Mouse (Mus musculus) liver, embryonic 14.5 days (tissue): ENCODE measurements around the gene Net1. TPM values are rescaled to one million over a fixed set of nuclear protein-coding genes. Genes with fewer than 3 reads are reported as not detected.
A peak's percentile ranks its signal among the peaks of the same experiment; 100 is the strongest.
"Not testable (repeated sequence)": the region's sequence is repeated elsewhere in the genome, so short reads cannot be mapped to it uniquely, and the experiment has no call there.

Experiments used
- ATAC-seq: fragments of 200-750 bp; cut with Nextera tagmentation; 2 replicates; pipeline ENCODE4 v1.8.0; 2017; ENCODE audit warnings: moderate number of reproducible peaks, mild to moderate bottlenecking, moderate library complexity; ENCODE audit not compliant: insufficient read depth
- DNase-seq, 3 experiments: peaks; one replicate each; pipeline ENCODE4 v3.0.0-alpha.2; 2012 to 2013; ENCODE audit warnings: low read depth in 3 of 3, low spot score in 3 of 3
- H3K27ac ChIP-seq: fragments of 300-500 bp; sonication (generic); 2 replicates; pipeline ENCODE4 v1.5.1; 2014; ENCODE audit warnings: moderate library complexity, mild to moderate bottlenecking, control low read depth, inconsistent platforms
- H3K27me3 ChIP-seq: fragments of 300-500 bp; sonication (generic); 2 replicates; pipeline ENCODE4 v1.6.1; 2014; ENCODE audit warnings: mild to moderate bottlenecking, low read length, moderate library complexity; ENCODE audit not compliant: control insufficient read depth, insufficient read depth
- H3K36me3 ChIP-seq: fragments of 300-500 bp; sonication (generic); replicated peaks from 2 replicates; pipeline ENCODE4 v1.6.1; 2014; ENCODE audit warnings: low read depth; ENCODE audit not compliant: control insufficient read depth, insufficient read depth
- H3K4me1 ChIP-seq, 2 experiments: fragments of 200-500 bp in 1 of 2; fragments of 300-500 bp in 1 of 2; sonication (generic) in 1 of 2; replicated peaks; 2 replicates each; pipeline ENCODE4 v1.6.1; 2012 to 2014; ENCODE audit warnings: antibody characterized with exemption in 1 of 2, inconsistent platforms in 1 of 2, low read length in 1 of 2; ENCODE audit not compliant: control insufficient read depth in 2 of 2, insufficient read depth in 2 of 2
- H3K4me2 ChIP-seq: fragments of 300-500 bp; sonication (generic); 2 replicates; pipeline ENCODE4 v1.6.1; 2014; ENCODE audit warnings: low read depth, mild to moderate bottlenecking, control low read depth, moderate library complexity
- H3K4me3 ChIP-seq, 2 experiments: fragments of 200-500 bp in 1 of 2; fragments of 300-500 bp in 1 of 2; sonication (generic) in 1 of 2; 2 replicates each; pipeline ENCODE4 v1.5.1; 2012 to 2014; ENCODE audit warnings: low read depth in 2 of 2, low read length in 2 of 2, mild to moderate bottlenecking in 2 of 2, control low read depth in 1 of 2, inconsistent platforms in 1 of 2, moderate library complexity in 1 of 2; ENCODE audit not compliant: insufficient read depth in 1 of 2
- H3K9ac ChIP-seq: fragments of 300-500 bp; sonication (generic); replicated peaks from 2 replicates; pipeline ENCODE4 v1.6.1; 2014; ENCODE audit warnings: mild to moderate bottlenecking, control low read depth, moderate library complexity
- H3K9me3 ChIP-seq: fragments of 300-500 bp; sonication (generic); 2 replicates; pipeline ENCODE4 v1.6.1; 2016; ENCODE audit warnings: low read length, mixed read lengths; ENCODE audit not compliant: control insufficient read depth
- CTCF ChIP-seq: IDR thresholded peaks from 2 replicates; pipeline ENCODE4 v1.5.1; 2016; ENCODE audit warnings: antibody characterized with exemption, low read depth, control low read depth
- EP300 ChIP-seq: IDR thresholded peaks from 2 replicates; pipeline ENCODE4 v1.6.1; 2016; ENCODE audit warnings: antibody characterized with exemption, low read depth
- WGBS: fragments of 180-500 bp; shearing (Covaris S2); extraction: QIAGEN DNeasy Blood & Tissue Kit; methylation state at CpG from one replicate; pipeline ENCODE4 v1.1.7; 2014; ENCODE audit not compliant: insufficient replicate concordance; 5-methylcytosine and 5-hydroxymethylcytosine counted together
- polyA plus RNA-seq, 2 experiments: library from polyadenylated mRNA; depleted of rRNA in 1 of 2; stranded (reverse) in 1 of 2; unstranded in 1 of 2; fragments of >200 nt; fragmentation: Nextera tagmentation in 1 of 2; extraction: Ambion mirVana in 1 of 2; gene quantifications; 2 replicates each; pipeline versions ENCODE4 v1.2.1 to v1.2.3; 2012 to 2014

Gene Net1
- polyA plus RNA-seq, 2 experiments, result 23.5 to 39.4 TPM

- no peak for DNase-seq
- H3K9ac ChIP-seq, result no peak overlapping the region
- peak overlapping the region; percentile 42 for H3K27ac ChIP-seq
- H3K27me3 ChIP-seq, result no peaks in the 10 kb centered on the region
- ATAC-seq, result no peak
- H3K4me2 ChIP-seq, result peak overlapping the region; percentile 59
- H3K4me1 ChIP-seq, result peaks cover 55 to 60% of the 10 kb centered on the region in 2 experiments
- TF ChIP-seq EP300 (no peak), CTCF (no peak)
- WGBS, result 72% methylated on average over 3 of the region's 3 CpGs
- H3K36me3 ChIP-seq, result no peaks in the 10 kb centered on the region
- no peak overlapping the region for H3K4me3 ChIP-seq
- H3K9me3 ChIP-seq, result no peaks in the 10 kb centered on the region
Observed at GRCm38 (mm10) chr13:3862325-3862724, 55.7 kb downstream of the Net1 start.

GRCm38 (mm10) chr13:3861251-3861650, 56.8 kb downstream of the Net1 start:
- 45% methylated on average over 8 of the region's 8 CpGs for WGBS
- Histone ChIP-seq H3K27ac (peak overlapping the region; percentile 55), H3K9me3 (no peaks in the 10 kb centered on the region), H3K36me3 (no peaks in the 10 kb centered on the region), H3K27me3 (no peaks in the 10 kb centered on the region), H3K9ac (peak overlapping the region; percentile 29; the same call in 1 of the 2 replicates), H3K4me2 (peak overlapping the region; percentile 42), H3K4me1 (peaks cover 46 to 52% of the 10 kb centered on the region in 2 experiments), H3K4me3 (no peak overlapping the region)
- TF ChIP-seq CTCF (peak; percentile 47), EP300 (peak; percentile 51)
- peak in 2 of 3 experiments; percentile 48 to 62 for DNase-seq
- peak; percentile 74 for ATAC-seq

GRCm38 (mm10) chr13:3856252-3856651, 61.8 kb downstream of the Net1 start:
- H3K9ac ChIP-seq, result peak overlapping the region; percentile 18; the same call in 1 of the 2 replicates
- H3K4me3 ChIP-seq, result no peak overlapping the region
- no peaks in the 10 kb centered on the region for H3K9me3 ChIP-seq
- peaks cover 6 to 13% of the 10 kb centered on the region in 2 experiments for H3K4me1 ChIP-seq
- ATAC-seq (no peak), DNase-seq (no peak)
- WGBS, result 71% methylated on average over 1 of the region's 1 CpGs
- H3K36me3 ChIP-seq, result no peaks in the 10 kb centered on the region
- no peaks in the 10 kb centered on the region for H3K27me3 ChIP-seq
- no peak for TF ChIP-seq EP300
- TF ChIP-seq CTCF, result no peak
- no peak overlapping the region for H3K27ac ChIP-seq
- no peak overlapping the region for H3K4me2 ChIP-seq

DNA sequence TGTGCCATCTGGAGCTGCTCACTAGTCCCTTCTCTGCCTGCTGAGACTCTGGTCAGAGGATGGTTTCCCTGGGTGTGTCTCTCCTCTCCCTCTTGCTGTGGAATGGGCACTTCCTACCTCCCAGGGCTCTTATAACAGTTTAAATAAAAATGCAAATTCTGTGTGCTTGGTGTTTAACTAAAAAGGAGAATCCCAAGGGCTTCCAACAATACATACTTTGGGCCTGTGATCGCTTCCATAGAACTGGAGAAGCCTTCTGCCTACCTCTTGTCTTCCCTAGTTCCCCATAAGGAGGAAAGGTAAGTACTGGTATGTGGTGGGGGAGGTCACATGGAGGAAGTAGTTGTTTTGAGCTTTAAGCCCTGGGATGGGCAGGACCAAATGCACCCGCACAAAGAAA, 63.2 kb downstream of the Net1 start:
- Histone ChIP-seq H3K27me3 (no peaks in the 10 kb centered on the region), H3K4me2 (no peak overlapping the region), H3K9me3 (no peaks in the 10 kb centered on the region), H3K4me1 (peaks cover 0 to 4% of the 10 kb centered on the region in 2 experiments; a peak in 1 of 4 replicates), H3K27ac (no peak overlapping the region), H3K36me3 (no peaks in the 10 kb centered on the region), H3K9ac (no peak overlapping the region), H3K4me3 (no peak overlapping the region)
- 51% methylated on average over 2 of the region's 2 CpGs for WGBS
- TF ChIP-seq CTCF (no peak), EP300 (no peak)
- DNase-seq, result no peak
- no peak for ATAC-seq

- not testable (repeated sequence) for ATAC-seq, H3K27me3 ChIP-seq, H3K9ac ChIP-seq, H3K27ac ChIP-seq, DNase-seq, H3K36me3 ChIP-seq, H3K4me3 ChIP-seq, H3K9me3 ChIP-seq, H3K4me2 ChIP-seq, H3K4me1 ChIP-seq
- WGBS, result 35% methylated on average over 3 of the region's 3 CpGs
Observed at GRCm38 (mm10) chr13:3853648-3854333, 64.2 kb downstream of the Net1 start, which contains the start of gene Calm5. Gene Calm5 (plus strand): TSS chr13:3854173.
